Mouse (Mus musculus) embryonic fibroblast, embryonic 13.5 days (primary cell): Measurements from ENCODE around the gene Rbms1. TPM values are rescaled to one million over a fixed set of nuclear protein-coding genes. Genes with fewer than 3 reads are reported as not detected.

Source experiments
- H3K27ac ChIP-seq: 2 replicates; pipeline ENCODE4 v1.5.1; 2012; ENCODE audit warnings: low read length, control low read depth, inconsistent platforms; ENCODE audit not compliant: insufficient read depth
- H3K4me1 ChIP-seq: 2 replicates; pipeline ENCODE4 v1.6.1; 2011; ENCODE audit warnings: low read length; ENCODE audit not compliant: control insufficient read depth, insufficient read depth
- H3K4me3 ChIP-seq: 2 replicates; pipeline ENCODE4 v1.5.1; 2011; ENCODE audit warnings: mild to moderate bottlenecking, control low read depth, low read length; ENCODE audit not compliant: insufficient read depth
- CTCF ChIP-seq: IDR thresholded peaks from 2 replicates; pipeline ENCODE4 v1.5.1; 2011; ENCODE audit warnings: mild to moderate bottlenecking, control low read depth, low read length, moderate library complexity, borderline replicate concordance; ENCODE audit not compliant: insufficient read depth
- POLR2A ChIP-seq: IDR thresholded peaks from 2 replicates; pipeline ENCODE4 v1.6.1; 2011; ENCODE audit warnings: low read depth, mild to moderate bottlenecking, control low read depth, low read length, moderate library complexity
- polyA plus RNA-seq: library from polyadenylated mRNA; stranded (reverse); fragments of >200 nt; gene quantifications from 2 replicates; pipeline ENCODE4 v1.2.4, GENCODE M21; 2011; ENCODE audit warnings: low read depth; ENCODE audit not compliant: missing spikeins, insufficient read length

Rbms1 gene
- polyA plus RNA-seq, 1 experiment, result 222 TPM

DNA sequence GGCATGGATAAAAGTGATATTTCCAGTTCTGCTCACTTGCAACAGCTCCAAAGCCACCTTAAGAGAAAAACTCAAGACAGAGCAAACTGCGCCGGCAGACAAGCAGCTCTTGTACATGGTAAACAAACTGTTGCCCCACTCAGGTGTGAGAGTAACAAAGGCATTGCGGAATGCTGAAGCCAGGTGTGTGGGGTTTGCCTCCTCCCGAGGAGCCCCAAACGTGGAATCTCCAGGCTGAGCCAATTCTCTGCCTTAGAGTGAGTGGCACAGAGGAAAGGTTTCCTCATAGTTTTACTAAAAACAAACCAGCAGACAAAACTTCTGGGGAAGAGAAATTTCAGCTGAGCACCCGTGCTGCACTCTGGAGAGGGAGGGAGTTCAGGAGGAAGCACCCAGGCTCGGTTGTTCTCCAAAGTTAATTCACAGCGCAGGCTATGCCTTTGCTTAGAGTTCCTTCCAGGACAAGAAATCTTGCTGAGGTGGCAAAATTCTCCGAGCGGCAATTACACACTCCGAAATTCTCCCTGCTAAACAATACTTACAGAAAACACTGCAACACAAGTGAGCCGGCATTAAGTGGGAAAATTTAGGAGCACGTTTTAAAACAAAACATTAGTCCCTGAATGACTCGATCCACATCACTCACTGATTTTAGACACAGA, 111.8 kb downstream of the Rbms1 start:
- TF ChIP-seq POLR2A, result no peak
- no peak for TF ChIP-seq CTCF
- Histone ChIP-seq H3K4me1 (peaks cover 3% of the 10 kb centered on the region; the same call in 1 of the 2 replicates), H3K4me3 (no peak overlapping the region), H3K27ac (no peak overlapping the region)

DNA sequence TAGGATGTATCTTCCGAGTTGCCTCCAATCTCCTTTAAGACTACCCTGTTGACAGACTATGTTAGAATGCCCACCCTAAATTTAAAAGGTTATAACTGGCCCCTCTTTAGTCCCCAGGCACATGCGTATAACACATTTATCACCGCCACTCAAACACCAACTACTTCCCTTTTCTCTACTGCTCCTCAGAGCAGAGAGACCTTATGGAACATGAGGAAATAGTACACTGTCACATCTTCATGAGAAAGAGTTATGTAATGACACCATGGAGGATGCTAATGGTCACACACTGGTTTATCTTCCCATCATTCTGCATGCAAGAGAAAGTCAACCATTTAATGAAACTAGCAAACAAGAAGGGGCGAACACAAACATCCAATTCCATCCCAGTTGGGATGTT, 114.5 kb downstream of the Rbms1 start:
- H3K4me1 ChIP-seq, result peaks cover 6% of the 10 kb centered on the region
- no peak overlapping the region for H3K27ac ChIP-seq
- H3K4me3 ChIP-seq, result no peak overlapping the region
- TF ChIP-seq POLR2A, result no peak
- TF ChIP-seq CTCF, result no peak

DNA sequence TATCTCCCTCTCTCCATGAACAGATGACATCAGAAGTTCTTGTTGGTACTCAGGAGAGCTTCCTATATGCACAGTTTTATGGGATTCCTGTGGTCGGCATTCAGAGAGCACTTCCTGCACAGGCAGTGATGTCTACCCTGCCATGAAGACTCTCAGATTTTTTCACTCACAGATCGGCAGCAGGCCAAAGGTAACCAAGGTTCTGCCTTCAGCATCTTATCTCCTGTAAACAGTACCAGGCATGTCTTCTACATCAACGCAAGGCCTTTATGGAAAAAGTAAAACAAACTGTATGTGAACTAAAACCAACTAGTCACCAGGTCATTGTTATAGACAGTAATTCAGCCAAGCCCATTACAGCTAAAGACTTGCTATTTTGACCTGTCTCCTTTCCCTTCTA, 115.0 kb downstream of the Rbms1 start:
- H3K27ac ChIP-seq, result no peak overlapping the region
- H3K4me3 ChIP-seq, result no peak overlapping the region
- H3K4me1 ChIP-seq, result peaks cover 7% of the 10 kb centered on the region
- TF ChIP-seq POLR2A, result no peak

DNA sequence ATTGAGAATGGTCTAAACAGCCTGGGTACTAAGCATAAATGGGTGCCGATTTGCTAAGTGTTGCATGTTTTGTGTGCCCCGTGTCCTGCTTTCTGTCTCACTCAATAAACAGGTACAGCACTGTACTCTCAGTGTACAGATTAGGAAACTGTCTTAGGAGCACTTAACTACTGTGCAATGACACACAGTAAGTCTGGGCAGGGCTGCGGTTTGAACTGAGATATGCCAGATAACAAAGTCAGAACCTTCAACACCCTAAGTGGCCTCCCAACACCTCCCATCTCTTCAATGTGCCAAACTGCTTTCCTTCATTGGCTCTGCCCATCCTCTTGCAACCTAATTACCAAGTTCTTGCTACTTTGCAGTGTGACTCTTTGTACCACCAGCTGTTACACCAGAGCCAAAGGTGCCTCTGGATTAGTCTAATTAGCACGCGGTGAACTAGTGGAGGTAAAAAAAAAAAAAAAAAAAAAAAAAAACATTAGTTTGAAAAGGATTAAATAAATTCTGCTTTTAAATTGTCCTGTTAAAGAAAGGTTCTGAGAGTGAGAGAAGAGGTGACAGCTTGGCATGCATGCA, 117.6 kb downstream of the Rbms1 start:
- peaks cover 10% of the 10 kb centered on the region for H3K4me1 ChIP-seq

DNA sequence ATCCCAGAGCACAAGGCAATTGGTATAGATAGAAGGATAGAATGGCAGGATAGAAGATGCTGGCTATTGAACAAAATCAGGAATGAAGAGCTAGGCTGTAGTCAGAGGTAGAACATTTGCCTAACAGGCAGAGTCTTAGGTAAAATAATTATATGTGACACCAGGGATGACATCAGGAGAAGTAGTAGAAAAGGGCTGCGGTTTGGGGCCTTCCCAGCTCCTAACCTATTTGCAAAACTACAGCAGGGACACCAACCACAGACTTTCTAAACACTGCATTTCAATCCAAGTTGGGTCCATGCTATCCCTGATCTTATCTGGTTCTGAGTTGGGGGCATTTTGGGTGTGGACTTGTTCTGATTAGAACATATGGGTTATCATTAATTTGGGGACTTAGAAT, 118.7 kb downstream of the Rbms1 start:
- Histone ChIP-seq H3K4me3 (no peak overlapping the region), H3K4me1 (peaks cover 10% of the 10 kb centered on the region), H3K27ac (no peak overlapping the region)
- TF ChIP-seq CTCF, result no peak
- no peak for TF ChIP-seq POLR2A

More for the DNA sequence above, 117.6 kb downstream of the Rbms1 start:
- Histone ChIP-seq H3K4me3 (no peak overlapping the region), H3K27ac (no peak overlapping the region)
- no peak for TF ChIP-seq CTCF
- no peak for TF ChIP-seq POLR2A

DNA sequence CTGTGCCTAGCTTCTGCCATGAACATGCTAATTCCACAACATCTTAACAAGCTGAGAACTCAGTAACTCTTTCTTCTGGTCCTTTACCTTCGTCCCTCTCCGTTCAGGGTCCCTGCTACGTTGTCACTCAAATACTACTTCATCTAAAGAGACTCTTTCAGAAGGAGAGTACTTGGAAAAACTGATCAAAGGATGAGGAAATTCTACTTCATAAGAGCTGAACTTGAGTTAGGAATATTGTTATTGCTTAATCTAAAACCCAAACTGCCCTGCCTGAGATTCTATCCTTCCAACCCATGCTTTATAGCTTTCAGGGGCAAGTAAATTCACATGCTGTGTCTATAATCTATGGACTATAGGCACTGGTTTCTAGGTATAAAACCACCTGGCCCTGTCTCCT, 119.4 kb downstream of the Rbms1 start:
- Histone ChIP-seq H3K4me3 (no peak overlapping the region), H3K4me1 (peaks cover 10% of the 10 kb centered on the region), H3K27ac (no peak overlapping the region)
- no peak for TF ChIP-seq POLR2A
- no peak for TF ChIP-seq CTCF

DNA sequence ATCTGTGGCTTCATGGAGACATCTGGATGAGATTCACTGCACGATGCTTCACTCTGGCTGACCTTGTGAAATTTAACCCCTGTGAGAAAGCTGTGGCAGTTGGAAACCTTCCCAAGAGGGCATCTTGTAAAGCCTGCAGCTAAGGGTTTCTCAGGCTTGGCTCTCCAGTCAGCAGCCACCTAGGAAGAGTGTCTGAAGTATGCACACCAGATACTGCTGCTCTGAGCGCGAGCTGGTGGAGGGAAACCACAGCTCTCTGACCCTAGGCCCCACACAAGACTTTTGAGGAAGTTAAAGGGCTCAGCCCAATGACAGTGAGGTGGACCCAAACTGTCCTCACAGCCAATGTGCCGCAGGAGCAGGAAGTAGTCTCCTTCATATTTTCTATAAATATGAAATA, 120.0 kb downstream of the Rbms1 start:
- peaks cover 9% of the 10 kb centered on the region for H3K4me1 ChIP-seq
- no peak overlapping the region for H3K27ac ChIP-seq
- H3K4me3 ChIP-seq, result no peak overlapping the region
- TF ChIP-seq POLR2A, result no peak
- no peak for TF ChIP-seq CTCF

DNA sequence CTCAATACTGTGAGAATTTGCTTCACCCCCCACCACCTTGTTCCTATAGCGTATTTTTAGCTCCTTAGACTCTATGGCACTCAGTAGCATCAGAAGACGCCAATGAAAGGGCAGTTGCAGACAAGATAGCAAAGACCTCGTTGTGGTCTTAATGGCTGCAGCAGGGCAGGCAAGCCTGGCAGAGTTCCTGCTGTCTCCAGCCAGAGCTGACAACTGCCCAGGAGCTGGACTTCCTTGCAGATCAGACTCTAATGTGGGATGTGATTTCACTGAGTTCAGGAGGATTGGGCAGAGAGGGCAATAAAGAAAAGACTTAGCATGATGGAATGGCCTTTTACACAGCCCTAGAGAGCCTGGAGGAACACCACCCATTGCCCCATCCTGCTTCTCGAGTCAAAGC, 122.1 kb downstream of the Rbms1 start:
- Histone ChIP-seq H3K4me1 (peaks cover 8% of the 10 kb centered on the region), H3K4me3 (no peak overlapping the region), H3K27ac (no peak overlapping the region)
- no peak for TF ChIP-seq POLR2A
- no peak for TF ChIP-seq CTCF

DNA sequence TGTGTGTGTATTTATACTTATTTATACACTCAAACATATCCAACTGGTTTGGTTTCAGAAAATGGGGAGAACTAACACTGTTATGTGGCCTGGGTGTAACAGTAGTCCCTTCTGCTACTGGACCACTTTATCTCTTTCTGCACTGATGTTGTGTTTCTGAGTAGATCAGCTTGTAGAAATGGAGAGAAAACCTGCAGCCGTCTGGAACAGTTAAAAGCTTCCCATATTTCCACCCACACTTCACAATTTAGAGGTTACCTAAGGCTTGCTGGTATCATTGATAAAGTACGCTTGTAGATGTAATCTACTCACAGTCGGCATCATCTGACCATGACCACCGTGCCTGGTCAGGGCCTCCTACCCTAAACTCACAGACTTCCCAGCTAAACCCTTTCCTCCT, 123.5 kb downstream of the Rbms1 start:
- TF ChIP-seq POLR2A, result no peak
- TF ChIP-seq CTCF, result no peak
- no peak overlapping the region for H3K27ac ChIP-seq
- no peak overlapping the region for H3K4me3 ChIP-seq
- peaks cover 5% of the 10 kb centered on the region for H3K4me1 ChIP-seq

DNA sequence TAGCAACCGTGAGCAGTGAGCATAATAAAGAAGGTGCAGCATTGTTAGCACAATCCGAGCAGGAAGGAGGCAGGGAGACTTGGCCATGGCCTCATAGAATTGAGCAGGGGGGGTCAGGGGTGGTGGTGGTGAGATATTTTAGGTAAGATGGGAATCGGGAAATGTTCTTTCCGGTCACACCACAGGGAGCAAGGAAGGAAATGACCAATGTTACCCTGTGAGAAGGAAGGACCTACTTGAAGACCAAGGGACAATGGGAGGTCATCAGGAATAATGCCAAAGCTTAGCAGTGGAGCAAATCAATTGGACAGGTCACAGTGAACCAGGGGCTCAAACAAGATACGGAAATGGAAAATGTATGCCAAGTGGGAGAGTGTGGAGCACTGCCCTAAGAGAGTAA, 124.1 kb downstream of the Rbms1 start:
- Histone ChIP-seq H3K27ac (no peak overlapping the region), H3K4me3 (no peak overlapping the region), H3K4me1 (peaks cover 5% of the 10 kb centered on the region)
- no peak for TF ChIP-seq CTCF
- no peak for TF ChIP-seq POLR2A

DNA sequence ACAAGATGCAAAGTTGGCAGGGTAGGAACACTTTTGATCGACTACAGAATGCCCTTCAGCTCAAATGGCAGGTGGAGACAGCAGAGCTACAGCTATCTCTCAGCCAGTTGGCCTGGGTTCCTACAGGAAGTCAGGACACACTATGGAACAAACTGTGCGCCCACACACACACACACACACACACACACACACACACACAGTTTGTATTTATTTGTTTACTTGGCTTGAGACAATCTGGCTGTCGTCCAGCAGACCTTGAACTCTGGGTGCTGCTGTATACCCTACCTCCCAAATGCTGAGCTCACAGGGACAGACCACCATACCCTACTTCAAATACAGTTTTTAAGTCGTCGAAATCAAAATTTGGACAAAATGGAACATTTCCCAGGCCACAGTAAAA, 125.4 kb downstream of the Rbms1 start:
- Histone ChIP-seq H3K27ac (no peak overlapping the region), H3K4me1 (peaks cover 6% of the 10 kb centered on the region), H3K4me3 (no peak overlapping the region)
- no peak for TF ChIP-seq CTCF
- no peak for TF ChIP-seq POLR2A
